Mouse (Mus musculus): ENCODE data around the gene Pam.

DNA sequence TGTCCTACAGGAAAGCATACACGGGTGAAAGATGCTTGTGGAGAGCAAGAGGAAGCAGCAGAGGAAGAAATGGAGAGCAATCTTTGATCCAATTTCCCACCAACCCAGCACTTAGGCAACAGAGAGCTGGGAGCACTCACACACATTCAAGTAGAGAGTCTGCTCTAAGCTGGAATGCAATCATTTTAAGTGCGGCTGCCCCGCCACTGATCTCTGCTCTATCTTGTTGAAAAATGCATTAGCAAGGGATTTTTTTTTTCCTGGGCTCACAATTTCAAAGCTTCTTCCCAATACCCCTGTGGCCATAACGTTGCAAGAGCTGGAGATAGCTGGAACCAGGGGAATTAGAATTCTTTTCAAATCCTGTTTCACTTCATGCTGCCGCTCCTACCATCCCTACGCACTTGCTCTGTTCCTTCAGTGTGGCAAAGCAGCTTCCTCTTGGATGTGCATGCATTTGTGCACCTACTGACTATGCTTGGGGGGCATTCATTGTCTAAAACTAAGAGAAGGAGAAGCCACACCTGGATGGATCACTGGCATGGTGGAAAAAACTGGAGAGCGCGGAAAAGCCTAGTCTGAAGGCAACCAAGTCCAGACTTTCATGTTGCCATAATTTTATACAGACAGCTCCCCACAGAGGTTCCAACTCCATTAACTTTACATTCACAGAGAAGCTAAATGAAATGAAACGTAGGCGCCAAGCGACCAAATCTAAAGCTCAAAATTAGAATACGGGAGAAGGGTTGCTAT is 179.1 kb downstream of the Pam start:
- no peak for TF ChIP-seq CTCF (IDR thresholded peaks at IDR 0.05; ENCODE audit: borderline replicate concordance, insufficient read depth, low read depth, low read length)
- TF ChIP-seq POLR2A (IDR thresholded peaks at IDR 0.05; ENCODE audit: borderline replicate concordance, insufficient read depth, low read length) = no peak

Data from cerebellum, adult 2 months (tissue).